Mouse (Mus musculus) urinary bladder, postnatal 36 days (tissue): ENCODE data around the gene Kcnk1.

Experiments
- DNase-seq, 2 experiments: peaks; one replicate each; pipeline ENCODE4 v3.0.0; 2022; ENCODE audit warnings: low spot score in 2 of 2, mixed read lengths in 1 of 2

The Kcnk1 gene

GRCm38 (mm10) chr8:126045751-126046150 lies 50.8 kb downstream of the Kcnk1 start:
- DNase-seq, result no peak

GRCm38 (mm10) chr8:126053911-126054310 lies 58.9 kb downstream of the Kcnk1 start:
- no peak for DNase-seq

- no peak for DNase-seq
Observed at GRCm38 (mm10) chr8:126058876-126059275, 63.9 kb downstream of the Kcnk1 start.

- DNase-seq, result no peak
Observed at GRCm38 (mm10) chr8:126062844-126063243, 67.9 kb downstream of the Kcnk1 start.

- no peak for DNase-seq
Observed at GRCm38 (mm10) chr8:126063832-126064409, 69.0 kb downstream of the Kcnk1 start.

- DNase-seq, result no peak
Observed at GRCm38 (mm10) chr8:126064587-126065145, 69.7 kb downstream of the Kcnk1 start.

- no peak for DNase-seq
Observed at GRCm38 (mm10) chr8:126067306-126067705, 72.3 kb downstream of the Kcnk1 start.

GRCm38 (mm10) chr8:126068136-126068535 lies 73.2 kb downstream of the Kcnk1 start:
- DNase-seq, result no peak

GRCm38 (mm10) chr8:126072678-126073077 lies 77.7 kb downstream of the Kcnk1 start:
- no peak for DNase-seq

GRCm38 (mm10) chr8:126073141-126073740 lies 78.3 kb downstream of the Kcnk1 start:
- no peak for DNase-seq

GRCm38 (mm10) chr8:126074111-126074510 lies 79.1 kb downstream of the Kcnk1 start:
- no peak for DNase-seq

- peak; percentile 56 to 73 for DNase-seq
Observed at GRCm38 (mm10) chr8:126075400-126075799, 80.4 kb downstream of the Kcnk1 start.
